Mouse (Mus musculus) embryo, embryonic 9.5 days (tissue): ENCODE data around the gene Mpp2.

Source experiments
- DNase-seq: peaks from one replicate; pipeline ENCODE4 v3.0.0-alpha.2; 2017; ENCODE audit errors: extremely low spot score

Mpp2 gene

DNA sequence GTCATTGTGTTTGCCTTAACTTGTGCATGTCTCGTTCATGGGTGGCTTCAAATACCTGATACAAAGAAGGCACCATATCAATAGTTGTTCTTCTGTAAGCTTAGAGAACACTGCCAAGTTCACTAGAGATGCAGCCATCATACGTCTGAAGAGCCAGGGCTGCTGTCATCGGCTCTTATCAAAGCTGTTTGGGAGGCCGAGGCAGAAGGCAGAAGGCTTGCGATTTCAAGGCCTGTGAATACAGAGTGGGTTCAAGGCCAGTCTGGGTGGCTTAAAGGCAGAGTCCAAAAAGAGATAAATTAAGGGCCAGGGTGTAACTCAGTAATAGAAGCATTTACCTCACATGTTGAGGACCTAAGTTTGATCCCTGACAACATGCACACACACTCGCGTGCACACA, 52.0 kb downstream of the Mpp2 start:
- no peak for DNase-seq

DNA sequence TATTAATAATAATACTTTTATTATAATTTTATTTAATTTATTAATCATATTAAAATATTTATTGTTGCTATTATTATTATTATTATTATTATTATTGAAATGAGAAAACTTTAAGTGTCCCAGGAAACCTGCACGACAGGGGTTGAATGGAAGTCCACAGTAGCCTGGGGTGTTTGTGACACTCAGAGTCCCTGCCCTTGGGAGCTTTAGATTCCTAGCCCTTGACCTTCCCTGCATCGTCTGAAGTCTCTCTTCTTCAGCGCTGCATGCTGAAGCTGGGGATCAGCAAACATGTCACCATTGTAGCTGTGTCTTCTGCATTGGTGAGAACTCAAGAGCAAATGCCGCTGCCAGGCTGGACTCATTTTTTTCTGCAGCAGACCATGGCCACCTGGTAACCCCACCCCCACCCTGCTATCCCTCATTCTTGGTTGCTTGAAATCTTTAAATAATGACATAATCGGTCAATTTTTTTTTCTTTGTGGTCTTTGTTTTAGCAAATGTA, 52.8 kb downstream of the Mpp2 start:
- DNase-seq: no peak

DNA sequence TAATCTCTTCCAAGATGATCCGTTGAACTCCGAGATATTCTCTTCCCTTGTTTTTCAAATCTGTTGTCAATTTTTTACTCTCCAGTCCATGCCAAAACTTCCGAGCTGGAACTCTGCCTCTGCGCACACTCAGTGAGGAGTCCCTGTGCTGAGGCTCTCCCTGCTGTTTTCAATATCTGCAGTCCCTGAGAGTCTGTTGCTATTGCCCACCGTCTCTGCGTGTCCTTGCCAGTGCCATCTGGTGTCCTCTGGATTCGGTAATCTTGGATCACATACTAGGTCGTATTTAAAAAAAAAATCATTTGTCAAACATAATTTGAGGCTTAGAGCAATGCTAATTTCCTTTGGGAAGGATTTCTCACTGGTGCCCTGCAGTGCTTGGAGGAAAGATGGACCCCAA, 53.4 kb downstream of the Mpp2 start:
- DNase-seq: no peak

DNA sequence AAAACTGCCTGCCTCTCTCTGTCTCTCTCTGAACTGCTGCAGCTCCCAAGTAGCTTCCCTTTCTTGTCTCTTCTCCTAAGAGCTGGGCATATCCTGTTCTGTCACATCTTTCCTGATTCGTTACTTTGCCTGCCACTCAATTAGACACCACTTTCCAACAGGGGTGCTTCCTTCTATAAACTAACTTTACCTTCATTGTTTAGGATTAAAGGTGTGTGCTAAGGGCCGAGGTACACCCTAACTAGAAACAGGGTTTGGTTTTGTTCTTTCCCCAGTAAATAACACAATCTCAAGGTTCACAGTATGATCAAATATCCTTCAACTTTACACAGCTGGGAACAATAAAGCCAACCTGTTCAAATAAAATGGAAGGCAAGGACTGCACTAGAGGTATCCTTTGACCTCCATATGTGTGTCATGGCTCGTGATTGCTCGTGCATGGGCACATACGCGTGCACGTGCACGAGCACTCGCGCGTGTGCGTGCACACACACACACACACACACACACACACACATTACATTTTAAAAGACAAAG, 55.2 kb downstream of the Mpp2 start:
- no peak for DNase-seq

DNA sequence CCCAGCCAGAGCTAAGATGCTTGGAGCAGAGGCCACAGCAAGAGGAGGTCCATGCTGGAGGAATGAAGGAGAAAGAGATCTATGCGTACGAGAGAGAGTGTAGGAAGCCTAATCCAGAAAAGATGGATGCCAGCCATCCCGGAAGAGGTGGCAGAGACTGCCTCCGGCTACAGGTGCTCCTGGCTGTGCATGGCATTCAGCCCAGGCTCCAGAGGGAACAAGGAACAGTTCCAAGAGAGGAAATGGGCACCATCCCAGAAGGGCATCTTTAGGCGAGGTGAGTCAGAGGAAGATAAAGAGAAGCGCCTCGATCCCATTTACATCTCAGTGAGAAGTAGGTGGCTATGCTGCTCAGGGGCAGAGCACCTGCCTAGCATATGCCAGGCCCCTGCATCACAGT, 57.2 kb downstream of the Mpp2 start:
- DNase-seq: no peak

DNA sequence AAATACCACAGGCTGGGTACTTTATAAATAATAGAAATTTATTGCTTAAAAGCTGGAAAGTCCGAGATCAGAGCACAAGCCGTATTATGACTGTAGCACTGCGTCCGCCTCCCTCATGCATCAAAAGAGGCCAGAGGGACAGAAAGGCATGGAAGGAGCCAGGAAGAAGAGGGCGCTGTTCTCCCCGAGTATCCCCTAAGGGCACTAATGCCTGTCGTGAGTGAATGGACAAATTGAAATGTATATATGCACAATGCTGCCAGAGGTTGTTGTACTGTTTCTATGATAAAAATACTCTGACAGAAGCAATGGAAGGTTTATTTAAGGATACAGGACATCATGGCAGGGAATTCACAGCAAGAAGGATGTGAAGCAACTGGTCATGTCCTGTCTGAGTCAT, 58.3 kb downstream of the Mpp2 start:
- no peak for DNase-seq

DNA sequence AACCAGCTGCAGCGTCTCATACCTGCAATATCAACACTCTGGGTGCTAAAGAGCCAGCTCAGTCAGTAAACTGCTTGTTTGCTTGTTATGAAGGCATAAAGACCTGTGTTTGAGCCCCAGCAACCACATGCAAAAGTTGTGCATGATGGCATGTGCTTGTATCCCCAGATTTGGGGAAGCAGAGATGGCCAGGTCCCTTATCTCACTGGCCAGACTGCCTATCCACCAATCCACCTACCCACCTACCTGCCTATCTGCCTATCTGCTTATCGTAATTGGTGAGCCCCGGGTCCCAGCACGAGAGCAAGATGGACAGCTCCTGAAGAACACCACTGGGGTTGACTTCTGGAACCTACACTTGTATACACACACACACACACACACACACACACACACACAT, 59.0 kb downstream of the Mpp2 start:
- DNase-seq: no peak

DNA sequence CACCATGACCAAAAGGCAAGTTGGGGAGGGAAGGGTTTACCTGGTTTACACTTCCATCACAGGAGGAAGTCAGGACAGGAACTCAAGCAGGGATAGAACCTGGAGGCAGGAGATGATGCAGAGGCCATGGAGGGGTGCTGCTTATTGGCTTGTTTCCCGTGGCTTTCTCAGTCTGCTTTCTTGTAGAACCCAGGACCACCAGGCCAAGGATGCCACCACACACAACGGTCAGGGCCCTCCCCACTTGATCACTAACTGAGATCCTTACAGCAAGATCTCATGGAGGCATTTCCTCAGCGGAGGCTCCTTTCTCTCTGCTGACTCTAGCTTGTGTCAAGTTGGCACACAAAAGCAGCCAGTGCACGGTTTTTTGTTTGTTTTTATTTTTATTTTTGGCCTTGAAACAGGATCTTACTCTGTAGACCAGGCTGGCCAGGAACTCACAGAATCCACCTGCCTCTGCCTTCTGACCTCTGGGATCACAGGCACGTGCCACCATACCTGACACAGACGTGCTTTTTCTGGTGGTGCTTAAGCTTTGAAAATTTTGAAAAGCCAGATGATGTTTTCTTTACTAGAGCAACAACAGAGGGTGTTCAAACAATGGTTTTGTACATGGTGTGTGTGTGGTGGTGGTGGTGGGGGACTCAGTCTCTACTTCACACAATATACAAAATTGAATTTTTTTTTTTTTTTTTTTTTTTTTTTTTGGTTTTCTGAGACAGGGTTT, 60.1 kb downstream of the Mpp2 start, which contains the start of gene Mpp3:
Gene Mpp3 (minus strand): TSS at position 375 of the 730 bp plus-strand sequence.
- DNase-seq: no peak

DNA sequence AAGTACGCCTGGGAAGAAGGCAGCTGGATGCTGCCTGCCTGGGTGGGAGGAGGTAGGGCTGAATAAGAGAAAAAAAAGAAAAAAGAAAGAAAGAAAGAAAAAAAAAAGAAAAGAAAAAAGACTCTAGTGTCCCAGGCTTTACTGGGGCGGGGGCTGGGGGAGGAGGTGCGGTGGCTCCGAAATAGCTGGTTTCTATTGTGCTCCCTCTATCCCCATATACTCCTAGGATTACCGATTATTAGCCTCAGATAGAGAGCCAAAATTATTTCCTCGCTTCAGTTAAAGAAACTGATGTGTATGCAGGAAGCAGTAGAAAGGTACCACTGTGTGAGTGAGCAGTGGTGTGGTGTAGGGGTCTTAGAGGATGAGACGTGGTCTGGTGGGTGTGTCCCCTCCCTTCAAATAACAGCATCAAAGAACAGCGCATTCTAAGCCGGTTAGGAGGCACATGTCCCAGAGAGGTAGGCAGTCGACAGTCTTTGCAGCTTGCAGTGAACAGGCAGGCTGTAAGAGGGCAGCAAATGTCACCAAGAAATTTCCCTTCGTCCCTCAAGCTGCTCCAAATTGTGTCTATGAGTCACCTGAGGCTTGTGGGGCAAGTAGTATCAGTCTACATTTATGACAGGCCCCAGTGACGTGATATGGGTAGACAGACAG, 60.8 kb downstream of the Mpp2 start:
- DNase-seq: peak; percentile 23

DNA sequence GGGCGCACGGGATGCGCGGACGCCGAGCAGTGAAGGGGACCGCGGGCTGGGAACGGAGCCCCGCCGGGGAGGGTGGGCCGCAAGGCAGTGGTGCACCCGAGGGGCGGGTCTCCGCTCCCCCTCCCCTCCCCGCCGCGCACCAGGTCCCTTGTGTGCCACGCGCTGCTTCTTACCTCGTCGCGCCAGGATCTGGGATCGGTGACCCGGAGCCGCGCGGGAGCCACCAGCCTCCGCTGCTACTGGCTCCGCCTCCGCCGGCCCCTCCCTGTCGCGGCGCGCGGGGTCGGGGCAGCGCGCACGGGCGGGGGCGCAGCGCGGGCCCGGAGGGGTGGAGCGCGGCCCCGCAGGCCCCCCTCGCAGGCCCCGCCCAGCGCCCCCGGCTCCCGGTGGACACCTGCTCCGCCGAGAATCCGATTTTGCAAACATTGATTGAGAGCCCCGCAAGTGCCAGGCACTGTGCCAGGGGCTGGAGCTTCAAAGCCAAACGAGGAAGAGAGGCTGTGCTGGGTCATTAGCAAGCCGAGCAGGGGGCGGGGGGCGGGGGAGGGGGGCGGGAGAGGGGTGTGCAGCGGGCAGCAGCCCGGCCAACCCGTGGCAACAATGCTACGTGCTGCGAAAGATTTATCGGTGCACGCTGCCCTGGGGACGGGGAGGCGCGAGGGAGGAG, 61.5 kb downstream of the Mpp2 start:
- peak; percentile 87 for DNase-seq

DNA sequence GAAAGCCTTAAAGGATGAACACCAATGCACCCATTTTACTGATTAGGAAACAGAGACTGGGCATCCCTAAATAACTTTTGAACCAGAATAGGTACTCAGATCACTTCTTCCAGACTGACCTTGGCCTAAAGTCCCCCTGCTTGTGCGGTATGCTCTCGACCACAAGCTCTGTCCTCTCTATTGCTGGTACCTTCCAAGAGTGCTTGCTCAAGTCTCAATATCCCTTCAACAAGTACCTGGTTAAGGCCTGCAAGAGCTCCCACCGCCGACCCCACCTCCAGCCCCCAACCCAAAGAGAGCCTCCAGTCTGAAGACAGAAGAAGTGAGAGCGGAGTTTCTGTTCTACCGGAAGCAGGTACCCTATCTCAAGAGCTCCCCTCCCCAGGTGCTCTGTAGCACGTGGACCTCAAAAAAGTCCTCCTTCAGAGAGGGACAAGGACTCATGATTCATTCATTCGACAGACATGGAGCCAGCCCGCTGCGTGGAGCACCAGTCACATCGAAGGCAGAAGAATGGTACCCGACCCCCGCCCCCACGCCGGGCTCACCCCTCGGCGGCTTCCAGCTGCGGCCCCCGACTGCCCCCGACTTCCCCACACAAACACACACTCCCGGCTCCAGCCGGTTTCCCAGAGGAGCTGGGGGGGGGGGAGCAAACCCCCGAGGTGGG, 62.2 kb downstream of the Mpp2 start:
- DNase-seq: no peak

DNA sequence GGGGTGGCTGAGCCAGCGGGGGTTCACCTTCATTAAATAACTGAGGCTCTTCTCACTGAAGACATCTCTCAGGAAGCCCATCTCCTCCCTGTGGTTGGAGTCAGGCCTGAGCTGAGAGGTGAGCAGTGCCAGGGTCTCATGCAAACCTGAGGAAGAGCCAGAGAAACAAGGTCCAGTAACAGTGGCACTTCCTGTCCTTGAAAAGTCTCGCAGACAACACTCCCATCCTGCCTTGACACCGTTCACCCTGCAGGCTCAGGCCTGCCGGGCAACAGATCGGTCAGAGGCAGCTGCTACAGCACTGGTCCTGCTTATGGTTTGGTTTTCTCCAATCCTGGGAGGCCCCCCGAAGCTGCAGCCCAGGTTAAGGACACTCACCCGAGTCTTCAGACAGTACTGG, 63.0 kb downstream of the Mpp2 start:
- no peak for DNase-seq

DNA sequence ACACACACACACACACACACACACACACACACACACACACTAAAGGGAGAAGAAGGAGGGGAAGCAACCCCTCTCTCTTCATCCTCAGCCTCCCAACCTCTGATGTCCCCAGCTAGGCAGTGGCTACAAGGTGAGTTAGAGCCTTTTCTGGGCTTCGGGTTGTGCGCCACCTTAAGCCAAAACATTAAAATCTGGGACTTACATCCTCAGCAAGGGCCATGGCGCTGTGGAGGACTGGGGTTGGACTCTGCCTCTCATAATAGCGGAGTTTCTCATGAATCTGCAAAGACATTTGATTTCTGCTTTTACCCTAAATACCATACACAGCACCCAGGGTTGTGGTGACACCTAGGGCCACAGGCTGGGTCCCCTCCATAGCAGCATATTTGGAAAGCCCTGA, 63.4 kb downstream of the Mpp2 start:
- DNase-seq: no peak

DNA sequence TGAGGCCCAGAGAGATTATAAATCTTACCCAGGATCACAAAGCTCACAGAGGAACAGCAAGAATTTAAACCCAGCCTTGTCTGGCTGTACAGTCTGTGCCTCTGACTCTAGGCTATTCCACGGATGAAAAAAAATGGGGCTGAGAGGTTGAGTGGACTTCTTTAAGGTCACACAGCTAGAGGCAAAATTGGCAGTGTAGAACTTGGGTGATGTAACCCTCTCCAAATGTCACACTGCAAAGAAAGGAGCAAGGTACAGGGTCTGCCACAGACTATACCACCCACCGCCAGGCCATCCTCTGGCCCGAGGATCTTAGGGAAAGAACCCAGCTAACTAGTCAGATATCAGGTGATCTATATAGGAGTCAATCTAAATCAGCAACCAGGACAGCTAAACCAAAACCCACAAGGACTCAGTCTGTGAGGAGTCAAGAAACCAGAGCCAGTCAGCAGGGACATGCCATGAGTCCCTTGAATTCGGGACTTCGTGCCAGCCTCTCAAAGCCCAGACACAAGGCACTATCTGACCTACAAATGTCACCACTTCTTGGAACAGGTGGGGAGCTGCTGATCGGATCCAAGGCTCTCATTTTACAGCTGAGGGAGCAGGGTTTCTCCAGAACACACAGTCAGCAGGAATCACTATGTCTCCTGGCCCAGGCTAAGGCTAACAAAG, 64.1 kb downstream of the Mpp2 start:
- no peak for DNase-seq

DNA sequence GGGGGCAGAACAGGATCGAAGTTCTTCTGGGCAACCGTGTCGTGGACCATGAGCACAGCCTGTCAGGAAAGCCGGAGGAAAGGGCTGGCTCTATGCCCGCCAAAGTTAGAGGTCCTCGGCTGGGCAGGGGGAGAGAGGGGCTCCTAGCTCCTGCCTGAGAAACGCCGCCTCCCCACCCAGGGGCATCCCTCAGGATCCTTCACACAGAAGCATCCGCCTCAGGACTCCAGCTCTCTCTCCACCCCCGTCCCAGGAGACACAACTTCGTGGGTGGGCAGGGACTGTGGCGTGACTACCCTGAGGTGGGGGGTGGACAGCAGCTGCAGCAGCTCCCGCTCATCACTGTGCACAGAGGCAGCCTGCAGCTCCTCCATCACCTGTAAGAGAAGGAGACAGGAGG, 64.9 kb downstream of the Mpp2 start:
- no peak for DNase-seq

DNA sequence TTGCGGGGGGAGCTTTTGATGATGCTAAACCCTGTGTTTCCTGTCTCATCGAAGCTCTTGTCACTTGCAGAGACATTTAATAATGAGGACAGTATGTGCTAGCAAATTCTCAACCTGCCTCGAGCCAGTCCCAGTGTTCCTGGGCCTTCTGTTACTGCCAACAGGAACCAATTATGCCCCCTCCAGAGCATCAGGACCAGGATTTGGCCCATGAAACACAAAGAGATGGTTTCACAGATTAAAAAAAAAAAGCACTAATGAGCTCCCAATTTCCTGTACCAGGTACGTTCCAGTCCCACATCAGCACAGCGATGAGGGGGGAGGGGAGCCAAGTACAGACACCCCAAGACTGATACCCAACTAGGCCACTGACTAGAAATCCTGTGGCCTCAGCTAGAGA, 67.1 kb downstream of the Mpp2 start:
- DNase-seq: no peak

DNA sequence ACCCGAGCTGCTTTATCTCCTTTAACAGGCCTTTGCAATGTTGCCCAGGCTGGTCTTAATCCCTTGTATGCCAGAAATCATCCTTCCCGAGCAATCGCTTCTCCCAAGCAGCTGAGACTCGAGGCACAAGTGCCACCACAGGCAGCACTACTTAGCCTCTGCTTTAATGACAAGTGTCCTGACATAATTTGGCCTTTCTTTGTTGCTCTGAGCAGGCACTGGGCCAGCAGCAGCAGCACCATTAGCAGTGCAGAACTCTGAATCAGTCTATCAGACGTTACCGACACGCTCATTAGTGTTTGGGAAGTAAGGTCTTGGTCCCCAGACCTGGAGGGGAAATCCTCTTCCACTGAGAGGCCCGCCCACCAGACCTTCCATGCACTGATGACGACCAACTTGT, 68.6 kb downstream of the Mpp2 start:
- no peak for DNase-seq

DNA sequence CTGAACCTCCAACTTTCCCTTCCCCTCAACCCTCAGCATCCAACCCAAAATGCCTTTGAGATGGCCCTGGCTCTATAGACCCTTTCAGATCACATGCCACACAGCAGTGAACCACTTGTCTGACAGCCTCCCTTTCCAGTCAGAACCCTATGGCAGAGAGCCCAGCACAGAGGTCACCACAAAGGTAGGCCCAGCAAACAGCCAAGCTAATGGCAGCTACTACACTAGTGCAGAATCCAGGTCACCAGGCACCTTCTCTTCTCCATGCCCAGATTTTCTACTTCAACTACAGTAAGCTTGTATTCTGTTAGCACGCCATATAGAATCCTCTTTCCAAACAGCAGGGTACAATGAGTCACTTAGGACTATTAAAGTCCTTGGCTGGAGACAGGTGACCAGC, 72.2 kb downstream of the Mpp2 start:
- DNase-seq: no peak

DNA sequence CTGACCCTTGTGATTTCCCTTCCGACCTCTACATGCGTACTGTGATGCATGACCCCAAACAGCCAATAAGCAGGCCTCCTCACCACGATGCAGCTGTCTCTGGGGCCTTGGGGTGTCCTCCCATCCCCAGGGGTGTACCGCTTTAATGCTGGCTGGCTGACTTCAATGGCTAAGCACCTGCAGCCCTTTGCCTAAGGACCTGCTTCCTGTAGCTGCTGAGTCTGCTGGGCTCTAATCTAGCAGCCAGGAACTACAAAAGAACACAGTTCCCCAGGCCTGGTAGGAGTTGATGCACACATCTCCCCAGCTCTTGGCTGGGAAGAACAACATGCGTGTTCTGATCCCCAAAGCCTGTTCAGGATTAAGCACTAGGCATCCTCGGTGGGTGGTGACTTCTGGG, 72.8 kb downstream of the Mpp2 start:
- no peak for DNase-seq

DNA sequence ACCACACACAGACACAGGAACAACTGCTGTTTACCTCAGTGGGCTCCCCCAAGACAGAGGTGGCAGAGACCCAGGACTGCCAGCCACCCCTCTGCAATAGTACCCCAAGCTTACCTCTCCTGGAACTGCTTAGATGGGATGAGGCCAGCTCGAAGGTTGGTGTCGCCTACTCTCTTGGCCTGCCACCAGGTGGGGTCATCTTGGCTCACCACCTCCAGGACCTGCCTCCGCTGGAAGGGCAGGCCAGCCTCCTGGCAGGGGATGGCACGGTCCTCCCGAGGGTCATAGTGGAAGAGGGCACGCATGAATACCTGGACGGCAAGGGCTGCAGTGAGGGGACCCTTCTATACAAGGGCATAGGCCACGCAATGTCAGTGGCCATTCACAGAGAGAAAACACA, 75.1 kb downstream of the Mpp2 start:
- DNase-seq: no peak

DNA sequence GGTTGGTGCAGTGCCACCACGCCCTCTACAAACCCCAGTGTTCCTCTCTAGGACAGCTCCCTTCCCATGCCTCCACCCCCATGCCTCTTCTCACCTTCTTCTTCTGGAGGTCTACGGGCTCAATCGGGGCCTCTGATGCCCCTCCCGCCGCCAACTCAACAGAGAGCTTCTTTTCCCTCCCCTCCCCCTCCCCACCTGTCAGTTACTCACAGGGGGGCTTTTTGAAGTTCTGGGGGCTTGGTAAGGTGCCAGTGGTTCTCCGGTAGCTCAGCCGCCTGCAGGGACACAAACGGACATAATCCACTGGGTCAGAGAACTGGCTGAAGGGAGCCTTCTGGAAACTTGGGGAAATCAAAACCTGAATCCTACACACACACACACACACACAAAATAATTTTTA, 76.8 kb downstream of the Mpp2 start:
- DNase-seq: no peak

DNA sequence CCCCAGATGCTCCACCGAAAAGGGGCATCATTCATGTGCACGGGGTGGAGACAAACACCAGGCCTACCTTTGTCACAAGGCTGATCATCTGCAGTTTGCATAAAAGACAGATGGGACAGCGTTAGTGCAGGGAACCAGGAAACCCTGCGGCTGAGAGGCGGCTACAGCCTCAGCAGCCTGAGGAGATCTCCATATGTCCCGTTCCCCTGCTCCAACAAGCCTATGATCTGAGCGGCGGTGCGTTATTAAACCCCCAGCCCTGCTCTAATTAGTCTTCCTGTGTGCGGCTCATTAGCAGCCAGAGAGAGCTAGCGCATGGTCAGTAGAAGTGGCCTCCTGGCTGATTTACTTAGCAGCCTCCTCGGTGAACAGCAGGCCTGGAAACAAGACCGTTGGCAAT, 78.2 kb downstream of the Mpp2 start:
- DNase-seq: no peak
